Mouse (Mus musculus): ENCODE data around the gene Ung. TPM values are rescaled to one million over a fixed set of nuclear protein-coding genes. Genes with fewer than 3 reads are reported as not detected.

Ung gene
- 5.7 and 8.8 TPM in 2 replicates for polyA plus RNA-seq (2012; rRNA removed)

DNA sequence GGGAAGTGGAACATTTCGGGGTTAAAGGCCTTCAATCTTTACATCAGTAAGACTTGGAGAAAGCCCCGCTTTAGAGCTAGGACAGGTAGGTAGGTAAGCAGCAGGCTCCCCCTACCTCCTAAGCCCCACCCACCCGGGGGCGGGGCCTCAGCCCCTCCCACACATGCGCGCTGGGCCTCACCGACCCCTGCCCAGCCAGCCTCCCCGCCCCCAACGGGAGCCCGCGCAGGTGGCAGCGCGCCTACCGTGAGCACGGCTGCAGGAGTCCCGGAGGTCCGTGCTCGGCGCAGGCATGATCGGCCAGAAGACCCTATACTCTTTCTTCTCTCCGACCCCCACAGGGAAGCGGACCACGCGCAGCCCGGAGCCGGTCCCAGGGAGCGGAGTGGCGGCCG lies at the start of gene Ung:
Ung (plus strand) TSS at position 176 of the 395 bp plus-strand sequence.
- WGBS: under 1% methylated on average over 29 of the region's 29 CpGs
- peak; percentile 45 to 69 for DNase-seq (ENCODE audit: low read depth in 1 of 2, low spot score in 2 of 2)

GRCm38 (mm10) chr5:114085501-114085900 lies 44.7 kb upstream of the Ung start:
- Histone ChIP-seq H3K4me1 (ENCODE audit: control insufficient read depth, insufficient read depth, insufficient read length) (no peaks in the 10 kb centered on the region), H3K27me3 (ENCODE audit: control insufficient read depth, insufficient read depth, low read length) (0 out of 2 replicates have a peak, but pooled peaks cover 2% of the 10 kb centered on the region), H3K27ac (ENCODE audit: insufficient read depth, low read length) (no peak overlapping the region), H3K36me3 (ENCODE audit: control insufficient read depth, insufficient read depth, low read length) (no peaks in the 10 kb centered on the region), H3K4me3 (ENCODE audit: extremely low read depth, insufficient read depth, insufficient read length) (no peak overlapping the region)
- no peak for DNase-seq (ENCODE audit: low read depth in 1 of 2, low spot score in 2 of 2)
- WGBS: 83% methylated on average over 14 of the region's 14 CpGs
- TF ChIP-seq POLR2A (IDR thresholded peaks at IDR 0.05; ENCODE audit: low read depth, low read length) (no peak), CTCF (IDR thresholded peaks at IDR 0.05; ENCODE audit: extremely low read depth, insufficient read depth, insufficient read length, insufficient replicate concordance) (no peak)

More for the DNA sequence above, at the start of gene Ung:
- peaks cover 10% of the 10 kb centered on the region for H3K4me1 ChIP-seq (ENCODE audit: control insufficient read depth, insufficient read depth, insufficient read length)
- H3K27ac ChIP-seq (ENCODE audit: insufficient read depth, low read length): peak within 1 kb of the TSS; percentile 69
- no peaks in the 10 kb centered on the region for H3K36me3 ChIP-seq (ENCODE audit: control insufficient read depth, insufficient read depth, low read length)
- TF ChIP-seq CTCF (IDR thresholded peaks at IDR 0.05; ENCODE audit: extremely low read depth, insufficient read depth, insufficient read length, insufficient replicate concordance): no peak
- TF ChIP-seq POLR2A (IDR thresholded peaks at IDR 0.05; ENCODE audit: low read depth, low read length): no peak
- no peaks in the 10 kb centered on the region for H3K27me3 ChIP-seq (ENCODE audit: control insufficient read depth, insufficient read depth, low read length)
- peak within 1 kb of the TSS; percentile 95 for H3K4me3 ChIP-seq (ENCODE audit: extremely low read depth, insufficient read depth, insufficient read length)

DNA sequence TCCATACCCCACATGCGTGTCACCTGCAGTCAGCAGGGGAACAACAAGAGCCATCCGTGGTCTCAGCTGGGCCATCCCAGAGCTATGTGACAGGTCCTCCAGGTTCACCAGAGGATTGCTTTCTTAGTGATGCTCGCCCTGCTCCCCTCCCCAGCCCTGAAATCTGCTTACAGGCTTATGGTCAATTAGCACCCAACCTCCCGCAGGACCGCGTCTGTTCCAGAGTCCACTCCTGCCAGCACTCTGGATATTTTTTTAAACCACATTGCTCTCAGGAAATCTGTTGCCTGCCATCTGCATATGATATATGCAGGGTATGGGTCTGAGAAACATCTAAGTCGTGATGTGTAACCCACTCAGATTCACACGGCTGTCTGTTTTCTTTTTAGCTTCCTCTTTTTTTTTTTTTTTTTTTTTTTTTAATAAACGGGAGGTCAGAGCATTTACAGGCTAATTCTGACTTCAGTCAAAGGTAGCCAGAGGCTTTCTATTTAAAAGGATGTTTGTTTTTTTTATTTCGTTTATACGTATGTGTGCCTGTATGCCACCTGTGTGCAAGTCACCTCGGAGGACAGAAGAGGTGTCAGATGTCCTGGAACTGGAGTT lies 42.2 kb upstream of the Ung start:
- Histone ChIP-seq H3K4me1 (ENCODE audit: control insufficient read depth, insufficient read depth, insufficient read length) (no peaks in the 10 kb centered on the region), H3K4me3 (ENCODE audit: extremely low read depth, insufficient read depth, insufficient read length) (no peak overlapping the region), H3K36me3 (ENCODE audit: control insufficient read depth, insufficient read depth, low read length) (no peaks in the 10 kb centered on the region), H3K27ac (ENCODE audit: insufficient read depth, low read length) (no peak overlapping the region), H3K27me3 (ENCODE audit: control insufficient read depth, insufficient read depth, low read length) (peaks cover 2% of the 10 kb centered on the region; the same call in 1 of the 2 replicates)
- no peak for DNase-seq (ENCODE audit: low read depth in 1 of 2, low spot score in 2 of 2)
- TF ChIP-seq POLR2A (IDR thresholded peaks at IDR 0.05; ENCODE audit: low read depth, low read length): no peak
- no peak for TF ChIP-seq CTCF (IDR thresholded peaks at IDR 0.05; ENCODE audit: extremely low read depth, insufficient read depth, insufficient read length, insufficient replicate concordance)
- WGBS: 49% methylated on average over 12 of the region's 12 CpGs

DNA sequence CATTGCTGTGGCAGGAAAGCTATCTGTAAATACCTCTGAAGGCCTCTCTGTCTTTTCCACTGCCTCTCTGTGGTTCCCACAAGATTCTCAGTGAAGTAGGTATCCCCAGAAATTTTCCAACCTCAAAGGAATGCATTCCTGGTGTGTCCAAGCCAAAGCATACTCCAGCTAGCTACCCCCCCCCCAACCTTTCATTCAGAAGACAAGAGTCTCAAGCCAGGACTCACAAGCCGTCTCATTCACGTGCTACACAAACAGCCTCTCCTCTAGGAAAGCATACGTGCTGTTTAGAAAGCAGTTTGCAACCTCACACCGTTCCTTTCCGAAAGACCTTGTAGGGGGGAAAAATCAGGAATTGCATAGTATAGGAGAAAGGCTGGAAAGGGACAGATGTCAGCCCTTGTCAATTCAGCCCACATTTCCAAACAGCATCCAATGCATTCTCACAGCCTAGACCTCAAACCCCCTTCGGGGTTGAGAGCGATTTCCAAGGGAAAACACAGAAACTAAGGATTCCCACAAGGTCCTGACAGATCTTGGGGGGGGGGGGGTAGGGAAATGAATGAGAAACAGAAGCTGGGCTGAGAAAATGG lies 39.7 kb upstream of the Ung start:
- Histone ChIP-seq H3K27ac (ENCODE audit: insufficient read depth, low read length) (no peak overlapping the region), H3K4me1 (ENCODE audit: control insufficient read depth, insufficient read depth, insufficient read length) (no peaks in the 10 kb centered on the region), H3K36me3 (ENCODE audit: control insufficient read depth, insufficient read depth, low read length) (no peaks in the 10 kb centered on the region), H3K4me3 (ENCODE audit: extremely low read depth, insufficient read depth, insufficient read length) (no peak overlapping the region), H3K27me3 (ENCODE audit: control insufficient read depth, insufficient read depth, low read length) (peaks cover 2% of the 10 kb centered on the region; the same call in 1 of the 2 replicates)
- 37% methylated on average over 7 of the region's 7 CpGs for whole genome bisulfite sequencing
- TF ChIP-seq CTCF (IDR thresholded peaks at IDR 0.05; ENCODE audit: extremely low read depth, insufficient read depth, insufficient read length, insufficient replicate concordance) (no peak), POLR2A (IDR thresholded peaks at IDR 0.05; ENCODE audit: low read depth, low read length) (no peak)
- DNase-seq (ENCODE audit: low read depth in 1 of 2, low spot score in 2 of 2): no peak

DNA sequence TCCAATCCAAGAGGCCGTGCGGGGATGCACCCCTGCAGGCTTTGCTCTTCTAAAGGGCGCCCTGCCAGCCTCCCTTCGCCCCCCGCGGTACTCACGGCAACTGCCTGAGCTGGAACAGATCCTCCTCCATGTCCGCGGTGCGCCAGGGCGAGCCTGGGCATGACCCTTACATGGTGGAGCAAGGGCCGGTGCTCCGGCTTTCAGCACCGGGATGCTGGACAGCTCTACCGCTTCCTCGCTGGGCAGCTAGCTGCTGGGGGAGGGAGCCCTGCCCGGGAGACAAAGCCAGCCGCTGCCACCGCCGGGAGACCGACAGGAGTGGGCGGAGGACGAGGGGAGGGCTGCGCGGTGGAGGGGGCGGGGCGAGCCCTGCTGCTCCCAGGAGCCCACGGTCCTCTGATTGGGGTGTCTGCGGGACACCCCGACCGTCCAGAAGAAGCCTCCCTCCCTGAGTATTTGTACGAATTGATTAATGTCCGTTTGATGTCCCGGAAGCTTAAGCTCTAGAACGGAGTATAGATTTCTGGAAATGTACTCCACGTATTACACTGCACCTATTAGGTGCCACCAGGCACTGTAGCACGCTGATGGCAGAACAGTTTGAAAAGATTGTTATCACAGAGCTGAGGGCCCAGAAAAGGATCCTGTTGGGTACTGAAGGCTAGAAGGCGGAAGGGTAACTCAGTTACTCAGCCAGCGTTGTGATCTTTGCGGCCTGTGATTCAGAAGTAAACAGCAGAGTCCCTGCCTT lies 39.0 kb upstream of the Ung start, which contains the start of gene Svop:
Svop (minus strand) TSS at position 514 of the 751 bp plus-strand sequence.
- no peak within 1 kb of the TSS for H3K27ac ChIP-seq (ENCODE audit: insufficient read depth, low read length)
- H3K27me3 ChIP-seq (ENCODE audit: control insufficient read depth, insufficient read depth, low read length): peaks cover 2% of the 10 kb centered on the region; the same call in 1 of the 2 replicates
- no peaks in the 10 kb centered on the region for H3K36me3 ChIP-seq (ENCODE audit: control insufficient read depth, insufficient read depth, low read length)
- TF ChIP-seq POLR2A (IDR thresholded peaks at IDR 0.05; ENCODE audit: low read depth, low read length) (no peak), CTCF (IDR thresholded peaks at IDR 0.05; ENCODE audit: extremely low read depth, insufficient read depth, insufficient read length, insufficient replicate concordance) (no peak)
- WGBS: 6% methylated on average over 39 of the region's 40 CpGs
- no peaks in the 10 kb centered on the region for H3K4me1 ChIP-seq (ENCODE audit: control insufficient read depth, insufficient read depth, insufficient read length)
- H3K4me3 ChIP-seq (ENCODE audit: extremely low read depth, insufficient read depth, insufficient read length): no peak within 1 kb of the TSS
- DNase-seq (ENCODE audit: low read depth in 1 of 2, low spot score in 2 of 2): peak in 1 of 2 experiments; percentile 16

DNA sequence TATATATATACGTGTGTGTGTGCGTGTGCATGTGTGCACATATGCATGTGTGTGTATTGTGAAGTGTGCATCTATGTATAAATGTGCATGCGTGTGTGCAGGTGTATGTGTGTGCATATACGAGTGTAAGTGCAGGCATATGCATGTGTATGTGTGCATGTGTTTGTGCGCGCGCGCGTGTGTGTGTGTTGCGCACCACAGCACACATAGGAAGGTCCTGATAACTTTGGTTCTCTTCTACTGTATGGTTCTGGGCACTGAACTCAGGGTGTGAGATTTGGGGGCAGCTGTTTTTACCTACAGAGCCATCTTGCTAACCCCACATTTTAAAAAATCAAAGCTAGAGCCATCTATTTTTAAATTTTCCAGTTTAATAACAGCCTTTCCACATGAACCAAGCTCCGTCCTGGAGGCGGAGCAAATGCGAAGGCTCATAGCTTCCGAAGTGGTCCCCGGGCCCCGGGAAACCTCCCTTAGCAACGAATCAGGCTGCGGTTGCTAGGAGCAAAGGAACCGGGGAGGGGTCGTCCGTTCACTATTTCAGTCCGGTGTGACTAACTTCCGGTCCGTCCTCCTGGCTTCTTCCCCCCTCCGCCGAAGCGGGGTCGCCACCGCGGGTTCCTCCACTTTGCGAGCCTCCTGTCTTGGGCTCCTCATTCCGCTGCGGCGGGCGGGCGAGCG lies 30.3 kb upstream of the Ung start:
- WGBS: 10% methylated on average over 37 of the region's 37 CpGs
- Histone ChIP-seq H3K4me3 (ENCODE audit: extremely low read depth, insufficient read depth, insufficient read length) (peak overlapping the region; percentile 59), H3K4me1 (ENCODE audit: control insufficient read depth, insufficient read depth, insufficient read length) (peaks cover 6% of the 10 kb centered on the region; the same call in 1 of the 2 replicates), H3K36me3 (ENCODE audit: control insufficient read depth, insufficient read depth, low read length) (peaks cover 4% of the 10 kb centered on the region; the same call in 1 of the 2 replicates), H3K27me3 (ENCODE audit: control insufficient read depth, insufficient read depth, low read length) (no peaks in the 10 kb centered on the region), H3K27ac (ENCODE audit: insufficient read depth, low read length) (no peak overlapping the region)
- TF ChIP-seq POLR2A (IDR thresholded peaks at IDR 0.05; ENCODE audit: low read depth, low read length): no peak
- no peak for TF ChIP-seq CTCF (IDR thresholded peaks at IDR 0.05; ENCODE audit: extremely low read depth, insufficient read depth, insufficient read length, insufficient replicate concordance)
- DNase-seq (ENCODE audit: low read depth in 1 of 2, low spot score in 2 of 2): peak; percentile 74 to 75

All from spleen, adult 2 months (tissue).